Mouse (Mus musculus) cortical plate, adult 2 months (tissue): ENCODE results near the gene Zfp1.

Experiments
- CTCF ChIP-seq: fragments of 200-500 bp; IDR thresholded peaks from 2 replicates; pipeline ENCODE4 v1.5.1; 2011; ENCODE audit warnings: mild to moderate bottlenecking, control low read depth, low read length; ENCODE audit not compliant: insufficient read depth; ENCODE audit errors: extremely low read depth
- POLR2A ChIP-seq: fragments of 200-500 bp; IDR thresholded peaks from 2 replicates; pipeline ENCODE4 v1.6.1; 2011; ENCODE audit warnings: mild to moderate bottlenecking, low read length, control low read depth; ENCODE audit not compliant: insufficient read depth; ENCODE audit errors: extremely low read depth

DNA sequence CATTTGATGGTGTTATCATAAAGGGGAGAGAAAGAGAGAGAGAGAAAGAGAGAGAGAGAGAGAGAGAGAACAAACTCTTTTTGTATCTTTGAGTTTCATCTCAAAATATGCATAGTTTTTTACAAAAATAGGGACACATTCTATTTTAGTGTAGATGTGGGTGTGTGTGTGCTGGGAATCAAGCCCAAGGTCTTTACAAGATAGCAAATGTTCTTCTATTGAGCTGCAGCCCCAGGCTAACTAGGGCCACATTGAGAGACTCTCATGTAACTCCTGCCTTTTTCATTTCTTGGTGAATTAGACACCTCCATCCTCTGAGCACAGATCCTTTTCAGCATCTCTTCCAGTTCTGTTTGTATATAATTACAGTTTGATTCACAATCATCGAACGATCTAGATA lies 2.1 kb upstream of the Zfp1 start:
- TF ChIP-seq POLR2A (no peak), CTCF (no peak)
